Mouse (Mus musculus): ENCODE results near the gene Nbea.
"Not testable (repeated sequence)": the region's sequence is repeated elsewhere in the genome, so short reads cannot be mapped to it uniquely, and the experiment has no call there.

Nbea gene

DNA sequence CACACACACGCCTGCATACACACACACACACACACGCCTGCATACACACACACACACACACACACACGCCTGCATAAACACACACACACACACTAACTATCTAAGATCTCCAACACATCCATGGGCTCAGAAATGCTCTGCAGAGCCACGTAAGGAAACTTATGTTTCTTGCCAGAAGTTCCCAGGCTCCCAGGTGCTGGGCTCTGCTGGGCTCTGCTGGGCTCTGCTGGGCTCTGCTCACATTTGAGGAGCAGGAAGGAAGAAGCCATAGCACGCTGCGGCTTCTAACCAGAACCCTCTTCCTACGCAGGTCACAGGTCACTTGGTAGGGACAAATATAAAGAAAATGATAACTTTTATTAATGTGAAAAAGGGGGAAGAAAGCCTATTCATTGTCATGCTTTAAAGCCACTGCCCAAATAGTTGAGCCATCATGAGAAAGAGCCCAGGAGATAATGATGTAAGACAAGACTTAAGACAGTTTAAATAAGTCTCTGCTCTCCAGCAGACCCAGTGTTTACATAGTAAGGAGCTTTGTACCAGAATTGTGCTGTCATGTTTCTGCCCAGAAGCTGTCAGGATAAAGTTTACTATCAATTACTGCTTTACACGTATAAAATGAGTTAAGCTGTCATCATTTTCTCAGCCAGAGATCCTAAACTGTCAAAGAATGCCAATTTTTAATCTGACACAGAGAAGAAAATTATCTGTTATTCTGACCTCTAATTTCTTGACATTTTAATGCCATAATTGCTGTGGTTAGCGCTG is 521.6 kb downstream of the Nbea start:
- DNase-seq (ENCODE audit: low spot score in 2 of 2): no peak

DNA sequence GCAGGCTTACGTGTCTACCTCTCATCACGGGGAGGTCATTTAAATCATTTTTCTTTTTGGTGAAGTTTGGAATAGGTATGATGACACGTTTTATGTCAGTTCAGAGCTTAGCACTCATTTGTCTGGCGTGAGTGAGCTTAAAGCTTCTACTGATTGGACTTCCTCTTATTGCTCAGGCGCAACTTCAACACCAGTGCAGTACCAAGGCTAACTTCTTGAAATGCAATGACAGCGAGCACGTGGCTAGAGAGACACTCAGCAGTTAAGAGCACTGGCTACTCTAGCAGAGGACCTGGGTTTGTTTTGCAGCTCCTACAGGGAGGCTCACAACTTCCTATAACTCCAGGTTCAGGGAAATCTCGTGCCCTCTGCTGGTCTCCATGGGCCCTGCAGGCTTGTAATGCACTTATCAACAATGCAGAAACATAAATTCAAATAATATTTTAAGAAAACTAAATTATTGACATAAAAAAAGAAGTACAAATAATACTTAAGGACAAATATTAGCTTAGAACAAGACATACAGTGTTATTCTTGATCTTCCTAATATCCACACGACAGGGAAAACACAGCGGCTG is 523.2 kb downstream of the Nbea start:
- DNase-seq (ENCODE audit: low spot score in 2 of 2): no peak

DNA sequence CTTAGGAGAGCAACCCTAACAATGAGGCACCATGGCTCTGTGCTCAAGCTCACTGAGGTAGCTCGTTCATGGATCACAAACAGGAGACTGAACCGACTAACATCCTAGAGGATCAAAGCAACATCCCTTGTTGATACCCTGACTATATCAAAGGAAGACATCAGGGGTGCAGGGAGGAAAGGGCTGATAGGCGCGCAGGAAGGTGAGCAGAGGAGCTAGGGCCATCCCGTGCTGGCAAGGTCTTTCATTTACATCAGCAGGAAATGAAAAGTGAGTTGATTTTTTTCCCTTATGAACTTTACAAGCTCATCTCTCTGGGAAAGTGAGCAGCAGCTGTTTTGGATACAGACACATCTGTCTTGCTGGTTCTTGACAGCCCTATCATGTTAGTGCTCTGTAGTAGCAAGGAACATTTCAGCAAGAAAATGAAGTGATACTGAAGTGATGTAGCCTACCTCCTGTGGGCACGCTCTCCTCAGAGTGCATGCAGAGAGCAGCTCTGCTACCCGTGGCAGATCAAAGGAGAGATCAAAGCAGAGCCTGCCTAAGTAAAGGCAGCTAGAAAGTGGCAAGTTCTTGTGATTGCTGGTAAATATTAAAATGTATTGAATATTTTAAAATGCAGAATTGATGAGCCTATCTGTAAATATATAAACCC is 523.8 kb downstream of the Nbea start:
- DNase-seq (ENCODE audit: low spot score in 2 of 2): no peak

DNA sequence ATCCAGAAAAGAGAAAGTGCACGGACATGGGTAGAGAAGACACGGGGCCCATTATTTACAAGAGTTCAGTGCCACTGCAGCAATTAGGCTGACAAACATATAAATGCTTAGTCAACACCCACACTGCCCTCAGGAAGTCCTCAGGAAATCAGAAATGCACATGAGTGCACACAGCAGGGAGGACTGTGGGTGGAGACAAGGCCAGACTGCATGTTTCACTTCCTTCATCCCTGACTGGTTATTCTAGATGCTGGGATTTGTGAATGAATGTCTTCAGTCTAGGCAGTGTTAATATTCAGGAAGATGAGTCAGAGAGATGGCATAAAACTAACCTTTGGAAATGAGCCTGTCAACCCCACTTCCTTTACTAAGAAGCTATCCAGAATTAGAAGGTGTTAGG is 531.2 kb downstream of the Nbea start:
- no peak for DNase-seq (ENCODE audit: low spot score in 2 of 2)

DNA sequence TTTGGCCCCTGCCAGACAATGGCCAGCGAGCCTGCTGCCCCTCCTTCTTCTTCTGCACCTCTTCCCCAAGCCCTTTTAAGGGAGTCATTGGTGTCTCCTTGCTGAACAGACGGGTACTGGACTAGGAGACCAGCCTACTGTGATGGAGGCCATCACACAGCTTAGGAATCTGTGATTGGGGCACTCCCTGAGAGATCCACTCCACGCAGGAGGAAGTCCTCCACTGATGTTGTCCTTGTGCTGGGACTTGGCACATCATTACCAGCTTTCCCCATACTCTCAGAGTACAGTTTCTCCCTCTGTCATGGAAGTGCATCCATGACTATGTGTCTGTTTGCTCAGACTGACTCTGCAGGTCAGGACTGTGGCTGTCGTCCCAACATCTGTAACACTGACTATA is 531.6 kb downstream of the Nbea start:
- DNase-seq (ENCODE audit: low spot score in 2 of 2): no peak

DNA sequence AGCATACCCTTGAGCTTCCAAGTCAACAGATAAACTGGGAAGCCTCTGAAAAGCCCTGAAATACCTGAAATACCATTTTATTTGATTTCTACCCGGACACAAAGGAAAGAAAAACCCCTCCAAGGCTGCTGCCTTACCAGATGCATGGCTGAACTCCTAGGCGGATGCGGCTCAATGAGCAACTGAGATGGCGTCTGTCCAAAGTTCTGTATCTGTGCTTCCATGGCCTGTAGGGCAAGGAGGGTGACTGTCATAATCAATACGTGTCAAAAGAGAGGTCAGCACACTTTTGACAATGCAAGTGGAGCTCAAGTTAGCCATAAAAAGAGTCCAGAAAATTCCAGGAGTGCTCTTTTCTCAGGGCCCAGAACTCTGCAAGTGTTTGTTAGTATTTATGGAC is 534.0 kb downstream of the Nbea start:
- DNase-seq (ENCODE audit: low spot score in 2 of 2): no peak

DNA sequence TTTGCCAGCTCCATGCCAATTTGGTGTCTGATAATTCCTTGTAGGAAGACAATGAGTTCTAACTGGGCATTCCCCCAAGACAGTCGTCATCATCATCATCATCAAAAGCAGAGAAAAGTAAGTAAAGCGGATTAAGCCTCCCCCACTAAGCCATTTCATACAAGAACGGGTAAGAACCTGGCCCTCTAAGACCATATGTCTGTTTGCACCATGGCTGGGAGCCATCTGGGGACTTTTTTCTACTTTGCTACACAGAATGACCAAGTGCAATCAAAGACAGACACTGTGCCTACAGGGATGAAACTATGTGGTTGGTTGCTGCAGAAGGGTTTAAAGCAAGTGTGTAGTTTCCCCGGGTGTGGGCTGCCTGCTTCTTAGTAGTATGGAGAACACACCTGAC is 535.2 kb downstream of the Nbea start:
- peak in 1 of 2 experiments; percentile 29 for DNase-seq (ENCODE audit: low spot score in 2 of 2)

DNA sequence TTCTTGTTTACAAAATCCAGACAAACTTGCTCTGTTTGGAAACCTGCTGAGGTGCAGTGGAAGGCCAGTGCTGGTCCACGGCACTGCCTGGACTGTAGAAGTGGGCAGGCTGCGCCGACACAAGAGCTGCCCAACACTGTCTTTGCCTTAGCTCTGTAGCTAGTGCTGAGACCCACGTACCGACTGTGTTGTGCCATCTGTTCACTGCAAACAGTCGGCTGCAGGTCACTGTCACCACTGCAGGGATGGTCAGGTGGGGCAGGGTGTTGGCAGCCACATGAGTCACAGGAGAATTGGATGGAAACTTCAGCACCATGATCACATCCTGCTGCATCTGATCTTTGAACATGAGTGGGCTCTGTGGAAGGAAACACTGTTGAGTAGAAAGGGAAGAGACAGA is 536.3 kb downstream of the Nbea start:
- DNase-seq (ENCODE audit: low spot score in 2 of 2): no peak

DNA sequence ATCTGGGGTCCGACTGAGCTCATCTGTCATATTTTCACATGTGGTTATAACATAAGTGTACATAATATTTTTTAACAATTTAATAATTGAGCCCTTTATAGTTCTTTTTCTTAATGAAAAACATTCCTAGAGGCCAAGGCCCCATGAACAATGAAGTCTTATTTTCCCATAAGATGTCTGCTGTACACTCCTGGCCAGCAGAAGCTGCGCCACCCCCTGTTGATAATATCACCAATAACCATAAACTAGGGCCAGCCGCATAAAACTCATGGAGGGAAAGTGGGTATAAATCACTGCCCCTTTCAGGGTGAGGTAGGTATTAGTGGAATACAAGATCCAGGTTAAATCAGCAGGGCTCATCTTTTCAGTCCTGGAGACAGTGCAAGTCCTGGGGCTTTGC is 537.1 kb downstream of the Nbea start:
- no peak for DNase-seq (ENCODE audit: low spot score in 2 of 2)

DNA sequence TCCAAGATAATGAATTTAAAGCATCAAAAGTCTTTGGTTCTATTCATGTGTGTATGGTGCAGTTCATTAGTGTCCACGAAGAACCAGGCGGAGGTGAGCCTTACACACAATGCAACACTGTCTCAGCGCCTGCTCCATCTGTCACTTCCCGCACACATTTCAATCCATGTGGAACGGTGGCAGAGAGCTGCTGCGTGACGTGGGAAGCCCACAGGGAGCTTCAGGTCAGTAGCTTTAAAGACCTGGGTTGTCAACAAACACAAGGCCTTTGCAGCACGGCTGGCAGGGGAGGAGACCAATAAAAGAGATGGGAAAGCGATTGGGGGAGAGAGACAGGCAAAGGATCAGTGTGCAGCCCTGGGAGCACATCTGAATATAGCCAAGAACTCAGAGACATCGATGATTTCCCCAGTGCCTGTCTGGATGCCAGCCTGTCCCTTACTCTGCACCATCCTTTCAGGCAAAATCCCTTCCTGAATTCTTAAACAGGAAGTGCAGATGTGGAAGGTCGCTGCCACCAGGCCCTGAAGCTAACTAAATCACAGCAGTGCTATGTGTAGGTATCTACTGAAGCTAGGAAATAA is 539.4 kb downstream of the Nbea start:
- peak; percentile 29 to 34 for DNase-seq (ENCODE audit: low spot score in 2 of 2)

DNA sequence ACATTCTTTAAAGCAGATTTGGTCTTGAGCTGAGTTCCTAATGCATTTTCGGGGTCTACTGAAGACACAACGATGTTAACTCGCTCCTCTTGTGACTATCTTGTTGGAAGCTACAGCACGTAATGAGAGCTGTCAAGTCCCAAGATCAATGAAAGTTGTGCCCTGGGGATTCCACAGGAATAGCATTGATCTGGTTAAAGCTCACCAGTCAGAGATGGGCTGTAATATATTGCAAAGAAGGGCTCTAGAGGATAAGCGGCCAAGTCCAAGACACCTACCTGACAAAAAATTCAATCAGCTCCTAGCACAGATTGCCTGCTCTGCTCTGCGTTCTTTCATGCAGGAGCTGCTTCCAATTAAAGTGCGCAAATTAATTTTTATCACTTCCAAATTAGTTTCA is 545.8 kb downstream of the Nbea start:
- DNase-seq (ENCODE audit: low spot score in 2 of 2): no peak

DNA sequence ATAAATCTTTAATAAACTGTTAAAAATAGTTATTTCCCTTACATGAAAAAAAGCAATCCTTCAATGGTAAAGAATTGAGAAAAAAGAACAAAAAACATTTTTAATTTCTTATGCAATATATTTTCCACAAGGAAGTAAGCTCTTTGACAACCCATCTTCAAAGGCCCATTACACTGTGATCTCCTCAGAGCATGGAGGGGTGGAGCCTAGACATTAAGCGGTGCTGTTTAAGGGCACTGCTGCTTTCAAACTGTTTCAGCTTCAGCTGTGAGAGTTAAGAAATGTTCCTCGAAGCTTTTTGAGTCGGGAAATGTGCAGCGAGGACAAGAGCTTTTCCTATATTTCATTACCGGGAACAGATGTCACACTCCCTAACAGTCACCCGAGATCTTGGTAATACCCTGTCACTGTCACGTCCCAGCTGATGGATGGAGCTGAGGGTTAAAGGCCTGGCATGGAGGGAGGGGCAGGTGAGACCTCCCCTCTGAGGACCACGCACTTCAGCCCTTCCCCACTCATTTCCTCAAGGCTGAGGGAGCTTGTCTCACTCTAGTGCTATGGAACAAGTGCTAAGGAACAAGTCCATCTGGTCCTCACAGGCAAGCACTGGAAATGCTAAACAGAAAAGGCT is 547.8 kb downstream of the Nbea start:
- no peak for DNase-seq (ENCODE audit: low spot score in 2 of 2)

DNA sequence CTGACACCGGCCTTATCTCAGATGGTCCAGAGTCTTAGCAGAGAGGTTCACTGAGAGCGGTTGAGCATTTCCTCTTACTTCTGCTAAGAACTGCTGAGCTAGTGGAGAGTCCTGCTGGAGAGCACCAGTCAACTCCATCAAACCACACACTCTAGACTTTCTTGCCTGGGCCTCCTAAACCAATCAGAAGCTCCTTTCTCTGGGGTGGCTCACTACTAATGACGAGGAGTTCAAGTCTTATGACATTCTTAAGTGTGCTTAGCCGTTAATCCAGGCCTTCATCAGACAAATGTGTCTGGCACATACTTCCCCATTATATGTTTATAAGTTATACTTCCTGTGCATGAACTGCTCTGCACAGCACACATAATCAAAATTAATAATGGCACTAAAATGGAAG is 556.4 kb downstream of the Nbea start:
- DNase-seq (ENCODE audit: low spot score in 2 of 2): no peak

DNA sequence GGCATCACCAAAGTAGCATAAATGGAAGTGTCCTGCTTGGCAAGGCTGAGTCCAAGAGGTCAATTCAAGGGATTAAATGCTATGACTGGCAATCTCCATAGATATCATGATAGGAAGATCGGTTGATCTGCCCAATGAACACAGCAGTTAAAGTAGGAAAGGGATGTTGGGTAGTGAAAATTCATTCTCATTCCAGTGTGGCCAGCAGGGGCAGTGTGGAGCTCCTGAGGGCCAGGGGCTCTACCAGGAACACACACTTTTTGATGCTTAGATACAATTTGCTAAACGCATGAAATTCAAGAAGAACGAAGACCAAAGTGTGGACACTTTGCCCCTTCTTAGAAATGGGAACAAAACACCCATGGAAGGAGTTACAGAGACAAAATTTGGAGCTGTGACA is 561.5 kb downstream of the Nbea start:
- DNase-seq (ENCODE audit: low spot score in 2 of 2): not testable (repeated sequence)

DNA sequence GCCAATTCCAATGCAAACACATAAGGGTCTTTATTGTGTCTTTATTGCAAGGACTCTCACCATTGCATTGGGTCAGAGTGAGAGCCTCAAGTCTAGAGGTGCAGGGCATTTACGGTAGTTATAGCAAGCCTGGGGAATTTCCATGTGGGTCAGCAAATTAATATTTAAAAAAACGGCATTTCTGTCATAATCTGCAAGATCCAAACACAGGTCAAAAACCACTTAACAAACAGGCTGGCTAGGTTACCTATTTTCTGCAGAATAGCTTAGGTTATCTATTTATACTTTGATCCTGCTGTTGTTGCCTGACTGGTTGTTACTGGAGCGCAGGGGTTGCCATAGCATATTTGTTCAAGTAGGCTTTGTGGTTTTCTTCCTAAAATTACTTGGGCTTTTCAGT is 565.1 kb downstream of the Nbea start:
- no peak for DNase-seq (ENCODE audit: low spot score in 2 of 2)

DNA sequence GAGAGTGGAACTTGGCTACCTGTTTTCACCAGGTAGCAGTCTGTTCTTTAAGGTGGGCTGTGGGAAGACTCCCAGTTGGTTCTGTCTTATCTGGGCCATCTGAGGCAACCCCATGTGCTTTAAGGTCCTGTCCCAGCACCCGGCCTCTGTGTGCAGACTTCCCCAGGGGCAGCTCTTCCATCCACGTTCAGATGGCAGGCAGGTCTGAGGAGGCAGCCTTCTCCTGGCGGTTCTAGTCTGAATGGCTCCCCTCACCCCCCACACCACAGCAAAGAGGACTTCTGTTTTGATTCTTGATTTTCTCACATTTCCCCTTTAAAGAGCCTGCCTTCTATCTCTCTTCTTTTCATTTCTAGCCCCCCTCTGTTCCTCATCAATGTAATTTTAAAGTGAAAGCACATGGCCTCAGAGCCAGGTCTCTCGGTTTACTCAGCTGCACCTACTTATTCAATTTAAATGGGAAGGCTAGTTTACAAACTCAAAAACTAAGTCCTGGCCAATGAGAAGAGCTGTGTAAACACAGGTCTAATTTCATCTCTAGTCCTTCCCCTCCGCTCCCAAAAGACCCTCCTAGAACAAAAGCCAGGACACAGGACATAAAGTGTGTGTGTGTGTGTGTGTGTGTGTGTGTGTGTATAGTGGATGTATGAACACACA is 570.9 kb downstream of the Nbea start:
- DNase-seq (ENCODE audit: low spot score in 2 of 2): no peak

DNA sequence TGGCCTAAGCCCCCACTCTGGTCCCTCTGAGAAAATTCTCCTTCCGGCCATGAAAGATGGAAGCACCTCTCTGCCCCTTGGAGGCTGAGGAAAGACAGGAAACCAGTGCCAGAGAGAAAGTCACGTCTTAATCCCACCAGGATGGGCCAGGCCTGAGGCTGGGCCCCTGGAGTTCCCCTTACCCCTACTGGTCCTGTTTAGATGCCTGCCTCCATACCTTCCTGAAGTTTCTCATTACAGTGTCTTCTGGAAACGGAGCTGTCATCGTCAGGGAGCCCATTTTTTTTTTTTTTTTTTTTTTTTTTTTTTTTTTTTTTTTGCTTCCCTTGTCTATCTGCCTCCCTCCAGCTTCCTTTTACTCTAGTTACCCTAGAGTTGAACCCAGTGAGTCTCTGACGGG is 571.5 kb downstream of the Nbea start:
- no peak for DNase-seq (ENCODE audit: low spot score in 2 of 2)

DNA sequence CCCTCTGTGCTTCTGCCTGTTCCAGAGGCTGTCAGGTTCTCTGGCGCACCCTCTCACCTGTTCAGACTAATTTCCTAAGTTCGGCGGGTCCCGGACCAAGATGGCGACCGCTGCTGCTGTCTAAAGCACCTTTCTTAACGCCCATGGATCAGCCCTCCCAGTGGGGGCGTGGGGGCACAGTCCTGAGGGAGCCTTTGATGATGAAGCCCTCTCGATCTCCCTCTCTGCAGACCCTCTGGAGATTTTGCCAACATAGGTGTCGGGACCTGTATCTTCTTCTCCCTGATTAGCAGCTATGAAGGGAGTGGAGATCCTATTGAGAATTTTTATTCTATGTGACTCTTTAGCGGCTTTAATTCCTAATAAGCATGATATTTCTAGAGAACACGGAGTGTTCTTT is 573.3 kb downstream of the Nbea start:
- no peak for DNase-seq (ENCODE audit: low spot score in 2 of 2)

DNA sequence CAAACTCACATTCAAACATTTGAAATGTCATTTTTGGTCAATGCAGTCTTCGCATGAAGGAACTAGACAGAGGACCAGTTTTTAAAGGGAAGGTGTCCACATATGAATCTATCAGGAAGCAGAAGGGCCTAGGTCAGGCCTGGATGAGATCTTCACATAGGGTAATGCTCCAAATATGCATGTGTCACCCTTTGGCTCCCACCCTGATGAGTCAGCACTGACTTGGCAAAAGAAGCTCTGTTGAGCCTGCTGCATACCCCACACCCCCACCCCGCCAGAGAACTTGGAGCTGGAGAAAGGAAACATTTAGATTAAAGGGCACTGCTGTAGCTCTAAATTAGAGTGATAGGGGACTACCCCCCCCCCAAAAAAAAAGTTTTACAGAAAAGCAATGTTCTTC is 583.2 kb downstream of the Nbea start:
- DNase-seq (ENCODE audit: low spot score in 2 of 2): peak; percentile 16 to 24

DNA sequence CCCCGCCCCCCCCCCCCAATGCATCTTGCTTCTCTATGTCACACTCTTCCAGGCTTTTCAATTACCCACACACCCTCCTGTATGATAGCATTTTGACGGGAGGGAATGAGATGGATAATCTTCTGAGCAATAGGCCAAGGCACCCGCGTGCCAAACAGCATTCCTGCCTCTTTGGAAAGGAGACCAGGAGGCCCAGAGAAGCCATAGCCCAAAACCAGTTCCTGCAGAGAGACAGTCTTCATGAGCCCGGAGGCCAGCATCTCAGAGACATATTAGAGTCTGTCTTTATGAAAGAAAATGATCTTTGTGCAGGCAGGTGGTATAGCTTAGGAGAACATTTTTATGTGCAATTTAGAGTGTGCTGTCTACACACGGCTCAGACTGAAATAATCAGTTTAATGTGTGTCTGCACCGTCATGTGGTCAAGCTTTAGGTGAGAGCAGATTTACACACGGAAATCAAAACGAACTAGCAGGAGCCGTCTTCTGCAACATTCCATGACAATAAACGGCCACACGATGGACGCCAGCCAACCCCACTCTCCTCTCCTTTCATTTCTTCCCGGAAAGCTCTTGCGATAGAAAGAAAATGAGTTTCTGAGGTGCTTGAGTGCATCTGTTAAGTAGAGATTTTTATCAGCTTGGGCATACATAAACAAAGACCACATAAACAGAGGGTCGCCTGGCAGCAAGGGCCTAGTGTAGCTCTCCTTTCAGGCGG is 584.0 kb downstream of the Nbea start:
- no peak for DNase-seq (ENCODE audit: low spot score in 2 of 2)

DNA sequence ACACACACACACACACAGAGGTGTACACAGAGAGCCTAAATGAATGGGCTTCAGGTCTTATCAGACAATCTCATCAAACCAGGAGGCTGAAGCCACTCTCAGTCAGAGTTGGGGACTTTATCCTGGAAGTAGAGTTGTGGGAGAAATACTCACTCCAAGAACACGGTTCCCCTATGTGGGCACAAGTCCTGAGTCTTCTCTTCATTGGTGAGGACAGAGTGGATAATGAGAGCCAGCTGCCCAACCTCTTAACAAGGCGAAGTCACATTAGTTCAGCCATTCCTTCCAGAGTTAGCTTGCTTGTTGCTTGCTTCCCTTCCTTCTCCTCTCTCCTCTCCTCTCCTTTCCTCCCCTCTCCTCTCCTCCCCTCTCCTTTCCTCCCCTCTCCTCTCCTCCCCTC is 584.8 kb downstream of the Nbea start:
- no peak for DNase-seq (ENCODE audit: low spot score in 2 of 2)

Measured in right cerebral cortex, adult 2 months (tissue).